Mouse (Mus musculus): Measurements from ENCODE around the gene Icam2. TPM values are rescaled to one million over a fixed set of nuclear protein-coding genes. Genes with fewer than 3 reads are reported as not detected.

Icam2 gene
- polyA plus RNA-seq, 1 experiment = 0.14 TPM

DNA sequence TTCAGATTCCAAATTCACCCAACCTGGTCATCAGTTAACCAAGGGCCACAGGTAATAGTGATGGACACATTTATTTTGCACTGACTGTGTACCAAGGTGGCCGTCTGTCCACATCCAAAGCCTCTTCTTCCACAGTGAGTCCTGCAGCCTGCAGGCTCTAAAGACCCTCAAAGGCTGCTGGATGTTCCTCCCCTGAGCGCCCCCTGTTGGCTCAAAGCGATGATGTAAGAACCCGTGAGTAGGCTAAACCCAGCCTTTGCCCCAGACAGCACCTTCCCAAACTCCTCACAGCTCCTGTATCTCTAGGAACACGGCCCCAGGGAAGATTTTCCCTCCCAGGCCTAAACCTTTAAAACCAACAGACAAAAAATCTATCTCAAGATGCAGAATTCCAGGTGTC is 28.5 kb downstream of the Icam2 start:
- H3K27me3 ChIP-seq (ENCODE audit: control insufficient read depth) = peaks cover 7% of the 10 kb centered on the region; the same call in 1 of the 2 replicates
- no peaks in the 10 kb centered on the region for H3K36me3 ChIP-seq (ENCODE audit: control insufficient read depth)
- no peaks in the 10 kb centered on the region for H3K9me3 ChIP-seq (ENCODE audit: control insufficient read depth, low read length)
- H3K4me1 ChIP-seq (ENCODE audit: control insufficient read depth) = no peaks in the 10 kb centered on the region
- no peak for TF ChIP-seq GATA1 (IDR thresholded peaks at IDR 0.05; ENCODE audit: low read length)
- no peak for TF ChIP-seq TAL1 (IDR thresholded peaks at IDR 0.05; ENCODE audit: low read length)
- H3K4me3 ChIP-seq (replicated peaks) = no peak overlapping the region

- H3K9me3 ChIP-seq (ENCODE audit: control insufficient read depth, low read length) = no peaks in the 10 kb centered on the region
- no peaks in the 10 kb centered on the region for H3K36me3 ChIP-seq (ENCODE audit: control insufficient read depth)
- H3K4me1 ChIP-seq (ENCODE audit: control insufficient read depth) = no peaks in the 10 kb centered on the region
- H3K27me3 ChIP-seq (ENCODE audit: control insufficient read depth) = peaks cover 7% of the 10 kb centered on the region; the same call in 1 of the 2 replicates
- no peak for TF ChIP-seq TAL1 (IDR thresholded peaks at IDR 0.05; ENCODE audit: low read length)
- no peak overlapping the region for H3K4me3 ChIP-seq (replicated peaks)
Measured at GRCm38 (mm10) chr11:106355382-106356128, 32.3 kb downstream of the Icam2 start.

DNA sequence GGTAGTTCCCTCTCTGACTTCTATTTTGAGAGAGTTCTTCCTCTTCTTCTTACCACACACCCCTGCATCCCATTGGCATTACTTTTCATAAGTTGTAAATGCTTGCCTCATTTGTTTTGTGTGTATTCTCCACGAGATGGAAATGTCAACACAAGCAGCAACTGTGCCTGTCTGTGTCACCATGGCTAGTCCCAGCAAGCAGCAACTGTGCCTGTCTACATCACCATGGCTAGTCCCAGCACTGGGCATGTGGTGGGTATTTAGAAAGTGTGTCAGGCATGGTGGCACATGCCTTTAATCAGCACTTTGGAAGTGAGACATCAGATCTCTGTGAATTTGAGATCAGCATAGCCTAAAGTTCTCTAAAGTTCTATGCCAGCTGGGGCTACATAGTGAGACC is 33.7 kb downstream of the Icam2 start:
- Histone ChIP-seq H3K36me3 (ENCODE audit: control insufficient read depth) (no peaks in the 10 kb centered on the region), H3K27me3 (ENCODE audit: control insufficient read depth) (peaks cover 7% of the 10 kb centered on the region; the same call in 1 of the 2 replicates), H3K4me3 (replicated peaks) (no peak overlapping the region), H3K4me1 (ENCODE audit: control insufficient read depth) (no peaks in the 10 kb centered on the region), H3K9me3 (ENCODE audit: control insufficient read depth, low read length) (no peaks in the 10 kb centered on the region)
- no peak for TF ChIP-seq TAL1 (IDR thresholded peaks at IDR 0.05; ENCODE audit: low read length)
- TF ChIP-seq GATA1 (IDR thresholded peaks at IDR 0.05; ENCODE audit: low read length) = no peak

DNA sequence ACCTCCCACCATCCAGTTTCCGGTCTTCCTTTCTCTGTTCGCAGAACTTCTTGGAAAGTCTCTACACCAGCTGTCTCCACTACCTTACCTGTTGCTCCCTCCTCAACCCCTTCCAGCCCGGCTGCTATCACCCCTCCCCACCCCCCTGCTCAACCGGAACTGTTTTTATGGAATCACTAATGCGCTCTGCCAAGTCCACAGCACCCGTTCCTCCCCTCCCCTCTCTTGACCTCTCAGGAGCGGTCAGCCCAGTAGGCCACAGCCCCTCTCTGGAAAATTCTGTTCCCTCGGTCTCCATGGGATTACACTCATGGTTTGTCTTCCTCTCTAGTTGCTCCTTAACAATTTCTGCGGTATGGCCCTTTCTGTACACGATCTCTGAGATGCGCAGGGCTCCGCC is 34.7 kb downstream of the Icam2 start, which contains the start of gene Scn4a:
Gene Scn4a (minus strand): TSS at position 101 of the 400 bp plus-strand sequence.
- Histone ChIP-seq H3K4me1 (ENCODE audit: control insufficient read depth) (no peaks in the 10 kb centered on the region), H3K27me3 (ENCODE audit: control insufficient read depth) (peaks cover 7% of the 10 kb centered on the region; the same call in 1 of the 2 replicates), H3K36me3 (ENCODE audit: control insufficient read depth) (no peaks in the 10 kb centered on the region), H3K9me3 (ENCODE audit: control insufficient read depth, low read length) (no peaks in the 10 kb centered on the region), H3K4me3 (replicated peaks) (no peak within 1 kb of the TSS)
- no peak for TF ChIP-seq TAL1 (IDR thresholded peaks at IDR 0.05; ENCODE audit: low read length)
- TF ChIP-seq GATA1 (IDR thresholded peaks at IDR 0.05; ENCODE audit: low read length) = no peak

GRCm38 (mm10) chr11:106351941-106352340 is 35.9 kb downstream of the Icam2 start:
- Histone ChIP-seq H3K27me3 (ENCODE audit: control insufficient read depth) (peaks cover 7% of the 10 kb centered on the region; the same call in 1 of the 2 replicates), H3K36me3 (ENCODE audit: control insufficient read depth) (no peaks in the 10 kb centered on the region), H3K4me1 (ENCODE audit: control insufficient read depth) (no peaks in the 10 kb centered on the region), H3K9me3 (ENCODE audit: control insufficient read depth, low read length) (no peaks in the 10 kb centered on the region), H3K4me3 (replicated peaks) (no peak overlapping the region)
- no peak for TF ChIP-seq GATA1 (IDR thresholded peaks at IDR 0.05; ENCODE audit: low read length)
- no peak for TF ChIP-seq TAL1 (IDR thresholded peaks at IDR 0.05; ENCODE audit: low read length)

- Histone ChIP-seq H3K9me3 (ENCODE audit: control insufficient read depth, low read length) (no peaks in the 10 kb centered on the region), H3K4me1 (ENCODE audit: control insufficient read depth) (no peaks in the 10 kb centered on the region), H3K27me3 (ENCODE audit: control insufficient read depth) (peaks cover 7% of the 10 kb centered on the region; the same call in 1 of the 2 replicates), H3K36me3 (ENCODE audit: control insufficient read depth) (no peaks in the 10 kb centered on the region), H3K4me3 (replicated peaks) (no peak overlapping the region)
- TF ChIP-seq TAL1 (IDR thresholded peaks at IDR 0.05; ENCODE audit: low read length) (no peak), GATA1 (IDR thresholded peaks at IDR 0.05; ENCODE audit: low read length) (no peak)
Measured at GRCm38 (mm10) chr11:106351253-106351652, 36.6 kb downstream of the Icam2 start.

GRCm38 (mm10) chr11:106350853-106351252 is 37.0 kb downstream of the Icam2 start:
- Histone ChIP-seq H3K9me3 (ENCODE audit: control insufficient read depth, low read length) (no peaks in the 10 kb centered on the region), H3K27me3 (ENCODE audit: control insufficient read depth) (peaks cover 6% of the 10 kb centered on the region; the same call in 1 of the 2 replicates), H3K4me3 (replicated peaks) (no peak overlapping the region)

DNA sequence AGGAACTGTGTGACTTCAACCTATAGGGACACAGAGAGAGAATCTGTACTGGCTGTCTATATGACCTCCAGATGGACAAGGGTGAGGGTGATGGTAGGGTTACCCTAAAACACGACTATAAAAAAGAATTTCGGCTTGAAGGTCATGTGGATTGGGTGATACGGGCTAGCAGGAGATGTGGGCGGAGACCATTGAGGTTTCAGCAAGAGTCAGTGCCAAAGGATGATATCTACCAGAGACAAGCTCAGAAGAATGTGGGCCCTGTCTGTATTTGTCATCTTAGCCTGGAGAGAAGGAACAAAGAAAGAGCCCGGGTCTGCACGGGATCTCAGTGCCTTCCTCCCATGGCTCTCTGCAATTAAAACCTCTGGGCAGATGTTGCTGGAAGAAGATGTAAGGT is 38.1 kb downstream of the Icam2 start:
- TF ChIP-seq GATA1 (IDR thresholded peaks at IDR 0.05; ENCODE audit: low read length) (no peak), TAL1 (IDR thresholded peaks at IDR 0.05; ENCODE audit: low read length) (no peak)

More at GRCm38 (mm10) chr11:106350853-106351252, 37.0 kb downstream of the Icam2 start:
- TF ChIP-seq TAL1 (IDR thresholded peaks at IDR 0.05; ENCODE audit: low read length) (no peak), GATA1 (IDR thresholded peaks at IDR 0.05; ENCODE audit: low read length) (no peak)
- Histone ChIP-seq H3K4me1 (ENCODE audit: control insufficient read depth) (no peaks in the 10 kb centered on the region), H3K36me3 (ENCODE audit: control insufficient read depth) (no peaks in the 10 kb centered on the region)

DNA sequence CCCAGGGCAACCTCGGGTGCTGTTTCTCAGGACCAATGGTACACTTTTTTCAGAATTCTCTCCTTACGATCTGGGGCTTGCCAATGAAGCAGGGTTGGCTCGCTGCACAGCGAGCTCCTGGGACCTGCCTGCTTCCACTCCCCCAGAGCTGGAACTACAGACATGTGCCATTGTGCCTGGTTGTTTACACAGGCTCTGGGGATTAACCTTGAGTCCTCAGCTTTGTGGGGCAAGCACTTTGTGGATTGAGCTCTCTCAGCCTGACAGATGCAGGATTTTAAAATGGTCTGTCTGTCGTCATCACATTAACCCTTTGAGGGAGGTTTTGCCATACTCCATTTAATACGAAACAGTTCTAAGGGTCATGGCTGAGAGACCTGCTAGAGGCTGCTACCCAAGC is 43.0 kb downstream of the Icam2 start:
- Histone ChIP-seq H3K27me3 (ENCODE audit: control insufficient read depth) (no peaks in the 10 kb centered on the region), H3K4me1 (ENCODE audit: control insufficient read depth) (no peaks in the 10 kb centered on the region), H3K4me3 (replicated peaks) (no peak overlapping the region), H3K36me3 (ENCODE audit: control insufficient read depth) (no peaks in the 10 kb centered on the region), H3K9me3 (ENCODE audit: control insufficient read depth, low read length) (no peaks in the 10 kb centered on the region)
- TF ChIP-seq GATA1 (IDR thresholded peaks at IDR 0.05; ENCODE audit: low read length) (no peak), TAL1 (IDR thresholded peaks at IDR 0.05; ENCODE audit: low read length) (no peak)

More for the DNA sequence above, 38.1 kb downstream of the Icam2 start:
- Histone ChIP-seq H3K9me3 (ENCODE audit: control insufficient read depth, low read length) (no peaks in the 10 kb centered on the region), H3K36me3 (ENCODE audit: control insufficient read depth) (no peaks in the 10 kb centered on the region), H3K4me1 (ENCODE audit: control insufficient read depth) (no peaks in the 10 kb centered on the region), H3K4me3 (replicated peaks) (no peak overlapping the region), H3K27me3 (ENCODE audit: control insufficient read depth) (no peaks in the 10 kb centered on the region; the same call in 1 of the 2 replicates)
